Mouse (Mus musculus) ES-E14 (cell line): Measurements from ENCODE around the gene Polr2c. TPM values are rescaled to one million over a fixed set of nuclear protein-coding genes. Genes with fewer than 3 reads are reported as not detected.

Source experiments
- DNase-seq: peaks from one replicate; pipeline ENCODE4 v3.0.0-alpha.2; 2013; ENCODE audit warnings: low read depth, low spot score
- H3K27ac ChIP-seq: 2 replicates; pipeline ENCODE4 v1.5.1; 2012; ENCODE audit warnings: low read depth, mild to moderate bottlenecking, low read length, moderate library complexity, mixed read lengths; ENCODE audit not compliant: poor library complexity, insufficient read depth, severe bottlenecking
- H3K36me3 ChIP-seq: 2 replicates; pipeline ENCODE4 v1.6.1; 2012; ENCODE audit warnings: mild to moderate bottlenecking, low read length, moderate library complexity, mixed read lengths; ENCODE audit not compliant: control insufficient read depth, poor library complexity, insufficient read depth, severe bottlenecking
- H3K4me1 ChIP-seq, 2 experiments: fragments of 150-350 bp in 1 of 2; sonication (generic) in 1 of 2; 2 replicates each; pipeline ENCODE4 v1.6.1; 2012; ENCODE audit warnings: low read length in 2 of 2, mild to moderate bottlenecking in 1 of 2, mixed read lengths in 1 of 2; ENCODE audit not compliant: control insufficient read depth in 2 of 2, insufficient read depth in 2 of 2, poor library complexity in 1 of 2
- H3K4me3 ChIP-seq, 2 experiments: fragments of 150-350 bp in 1 of 2; sonication (generic) in 1 of 2; 2 replicates each; pipeline ENCODE4 v1.5.1; 2012; ENCODE audit warnings: low read length in 2 of 2, low read depth in 1 of 2, mild to moderate bottlenecking in 1 of 2, mixed read lengths in 1 of 2; ENCODE audit not compliant: insufficient read depth in 1 of 2, poor library complexity in 1 of 2, severe bottlenecking in 1 of 2
- H3K9ac ChIP-seq: 2 replicates; pipeline ENCODE4 v1.6.1; 2012; ENCODE audit warnings: low read depth, mild to moderate bottlenecking, low read length, mixed read lengths; ENCODE audit not compliant: poor library complexity, insufficient read depth, severe bottlenecking
- H3K9me3 ChIP-seq: fragments of 150-350 bp; sonication (generic); 2 replicates; pipeline ENCODE4 v1.6.1; 2012; ENCODE audit warnings: low read depth, mild to moderate bottlenecking, low read length; ENCODE audit not compliant: control insufficient read depth, insufficient read depth
- CHD2 ChIP-seq: IDR thresholded peaks from 2 replicates; pipeline ENCODE4 v1.6.1; 2014; ENCODE audit warnings: mild to moderate bottlenecking, low read depth, low read length, inconsistent platforms
- HCFC1 ChIP-seq: IDR thresholded peaks from 2 replicates; pipeline ENCODE4 v1.6.1; 2012; ENCODE audit warnings: low read length, inconsistent platforms, borderline replicate concordance; ENCODE audit not compliant: insufficient read depth
- MAFK ChIP-seq: IDR thresholded peaks from 2 replicates; pipeline ENCODE4 v1.6.1; 2014; ENCODE audit warnings: mild to moderate bottlenecking, low read depth, low read length, inconsistent platforms; ENCODE audit not compliant: insufficient read depth
- ZC3H11A ChIP-seq: IDR thresholded peaks from 2 replicates; pipeline ENCODE4 v1.6.1; 2012; ENCODE audit warnings: low read depth, mild to moderate bottlenecking, inconsistent platforms, low read length, borderline replicate concordance
- ZNF384 ChIP-seq: IDR thresholded peaks from 2 replicates; pipeline ENCODE4 v1.6.1; 2012; ENCODE audit warnings: low read depth, low read length, inconsistent platforms
- in situ Hi-C, 2 experiments: fragments of 600-800 bp; cut with MboI; formaldehyde crosslinking; loops; one replicate each; pipeline ENCODE4 v1.15.1; 2025; ENCODE audit warnings: low sequenced_read_pairs in 2 of 2, inconsistent platforms in 1 of 2; ENCODE audit not compliant: unreplicated experiment in 2 of 2
- total RNA-seq: library from RNA; depleted of rRNA; stranded (reverse); fragments of 300-350 nt; gene quantifications from 2 replicates; pipeline ENCODE4 v1.2.3, GENCODE M21; 2012

Gene Polr2c
- total RNA-seq, 1 experiment = 119 TPM

DNA sequence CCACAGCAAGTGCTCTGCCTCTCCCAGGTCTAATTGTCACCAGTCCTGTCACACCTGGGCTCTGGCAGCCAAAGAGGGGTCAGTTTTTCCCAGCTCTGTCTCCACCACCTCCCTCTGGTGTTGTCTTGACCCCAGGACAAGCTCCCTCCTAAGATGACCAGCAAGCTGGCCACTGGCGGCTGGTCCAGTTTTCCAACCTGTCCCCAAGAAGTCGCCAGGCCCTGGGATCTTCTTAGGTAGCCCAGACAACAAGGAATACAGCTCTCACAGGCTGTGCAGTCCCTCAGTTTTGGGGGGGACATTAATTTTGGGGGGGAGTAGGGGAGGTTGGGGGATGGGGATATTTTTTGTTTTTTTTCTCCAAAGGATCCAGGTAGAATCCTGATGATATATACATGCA is 15.3 kb downstream of the Polr2c start:
- no peak for DNase-seq
- TF ChIP-seq MAFK = no peak
- peaks cover 5 to 20% of the 10 kb centered on the region in 2 experiments; a peak in 2 of 4 replicates for H3K4me1 ChIP-seq
- H3K9ac ChIP-seq = no peak overlapping the region
- H3K36me3 ChIP-seq = no peaks in the 10 kb centered on the region
- no peaks in the 10 kb centered on the region for H3K9me3 ChIP-seq
- H3K4me3 ChIP-seq = no peak overlapping the region
- no peak overlapping the region for H3K27ac ChIP-seq
- in situ Hi-C loops = no loop called here

DNA sequence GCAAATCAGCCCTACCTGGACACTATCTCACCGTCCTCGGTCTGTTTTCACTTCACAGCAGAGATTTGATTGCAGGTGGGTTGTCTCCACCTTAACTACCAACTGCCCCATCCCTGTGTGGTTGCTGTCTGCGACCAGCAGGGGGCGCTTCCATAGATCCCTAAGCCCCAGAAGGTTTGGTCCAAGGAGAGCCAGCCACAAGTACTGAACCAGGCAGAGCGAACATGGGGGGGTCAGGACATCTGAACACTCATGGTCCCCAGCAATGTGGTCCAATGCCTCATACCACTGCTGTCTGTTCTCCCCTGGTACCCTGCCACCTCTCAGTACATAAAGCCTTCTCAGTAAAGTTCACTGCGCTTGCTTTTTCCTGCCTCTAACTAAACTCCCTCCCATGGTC is 17.1 kb downstream of the Polr2c start:
- in situ Hi-C loops = no loop called here

DNA sequence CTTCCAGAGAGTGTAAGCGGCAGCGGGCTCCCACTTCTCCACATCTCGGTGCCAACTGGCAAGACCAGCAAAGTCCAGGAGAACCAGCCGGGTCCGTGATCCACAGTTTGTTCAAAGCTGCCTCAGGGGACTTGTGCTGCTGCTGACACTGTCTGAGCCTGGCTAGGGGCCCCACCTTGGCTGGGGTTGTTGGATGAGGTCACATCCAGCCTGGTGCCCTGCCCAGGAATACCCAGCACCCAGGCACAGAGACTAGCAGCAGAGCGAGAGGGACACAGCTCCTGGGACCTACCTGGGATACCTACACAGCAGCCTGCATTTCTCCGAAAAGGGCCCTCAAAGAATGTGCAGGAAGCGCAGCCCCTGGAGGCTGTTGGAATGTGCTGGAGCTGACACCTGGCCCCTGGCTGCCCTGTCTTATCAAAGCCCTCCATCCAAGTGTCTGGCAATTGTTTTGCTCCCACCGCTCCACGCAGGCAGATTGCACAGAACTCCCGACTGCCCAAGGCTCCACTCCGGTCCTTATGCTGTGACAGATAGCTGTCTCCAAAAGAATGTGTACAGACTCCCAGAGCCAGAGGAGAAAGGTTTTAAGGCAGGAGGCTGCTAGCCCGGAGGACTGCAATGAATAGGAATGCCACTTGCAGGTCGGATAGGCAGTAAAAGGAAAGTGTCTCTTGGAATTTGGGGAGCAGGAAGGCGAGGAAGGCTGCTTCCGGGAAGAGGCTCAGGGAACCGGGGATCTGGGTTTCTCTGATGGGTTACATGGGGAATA is 18.0 kb downstream of the Polr2c start:
- in situ Hi-C loops = no loop called here
- H3K27ac ChIP-seq = no peak overlapping the region
- DNase-seq = no peak

More for the DNA sequence above, 17.1 kb downstream of the Polr2c start:
- Histone ChIP-seq H3K4me3 (no peak overlapping the region), H3K9me3 (no peaks in the 10 kb centered on the region), H3K9ac (no peak overlapping the region), H3K27ac (no peak overlapping the region), H3K36me3 (no peaks in the 10 kb centered on the region), H3K4me1 (peaks cover 5 to 20% of the 10 kb centered on the region in 2 experiments; a peak in 2 of 4 replicates)
- 0 out of 2 replicates have a peak, but pooled peaks have one; percentile 12 for TF ChIP-seq ZC3H11A
- no peak for TF ChIP-seq CHD2
- no peak for TF ChIP-seq ZNF384
- TF ChIP-seq HCFC1 = no peak
- no peak for TF ChIP-seq MAFK
- peak; percentile 70 for DNase-seq

DNA sequence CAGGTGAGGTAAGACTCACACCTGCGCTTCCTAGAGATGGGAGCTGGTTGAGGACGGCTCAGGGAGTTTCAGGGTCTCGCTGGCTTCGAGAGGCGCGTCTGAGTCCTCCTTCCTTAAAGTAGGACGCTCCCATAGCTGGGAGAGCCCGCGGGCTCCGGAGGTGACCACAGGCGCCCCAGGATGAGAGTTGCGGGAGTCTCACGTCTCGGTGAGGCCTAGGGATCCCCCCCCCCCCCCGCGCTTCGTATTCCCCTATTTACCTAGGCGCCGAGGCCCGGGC is 18.6 kb downstream of the Polr2c start:
- TF ChIP-seq ZC3H11A (no peak), HCFC1 (no peak), CHD2 (no peak)
- H3K9me3 ChIP-seq = no peaks in the 10 kb centered on the region
- H3K4me3 ChIP-seq = peak overlapping the region; percentile 64 to 78
- H3K36me3 ChIP-seq = no peaks in the 10 kb centered on the region
- in situ Hi-C loops = no loop called here
- H3K9ac ChIP-seq = peak overlapping the region; percentile 39; the same call in 1 of the 2 replicates
- H3K27ac ChIP-seq = no peak overlapping the region
- DNase-seq = no peak
- peaks cover 5 to 15% of the 10 kb centered on the region in 2 experiments; a peak in 2 of 4 replicates for H3K4me1 ChIP-seq

More for the DNA sequence above, 18.0 kb downstream of the Polr2c start:
- Histone ChIP-seq H3K4me3 (peak overlapping the region; percentile 64 to 78), H3K4me1 (peaks cover 5 to 20% of the 10 kb centered on the region in 2 experiments; a peak in 2 of 4 replicates), H3K9me3 (no peaks in the 10 kb centered on the region), H3K9ac (peak overlapping the region; percentile 39; the same call in 1 of the 2 replicates), H3K36me3 (no peaks in the 10 kb centered on the region)
- no peak for TF ChIP-seq MAFK
- TF ChIP-seq ZC3H11A = no peak
- no peak for TF ChIP-seq ZNF384
- TF ChIP-seq CHD2 = no peak
- no peak for TF ChIP-seq HCFC1

DNA sequence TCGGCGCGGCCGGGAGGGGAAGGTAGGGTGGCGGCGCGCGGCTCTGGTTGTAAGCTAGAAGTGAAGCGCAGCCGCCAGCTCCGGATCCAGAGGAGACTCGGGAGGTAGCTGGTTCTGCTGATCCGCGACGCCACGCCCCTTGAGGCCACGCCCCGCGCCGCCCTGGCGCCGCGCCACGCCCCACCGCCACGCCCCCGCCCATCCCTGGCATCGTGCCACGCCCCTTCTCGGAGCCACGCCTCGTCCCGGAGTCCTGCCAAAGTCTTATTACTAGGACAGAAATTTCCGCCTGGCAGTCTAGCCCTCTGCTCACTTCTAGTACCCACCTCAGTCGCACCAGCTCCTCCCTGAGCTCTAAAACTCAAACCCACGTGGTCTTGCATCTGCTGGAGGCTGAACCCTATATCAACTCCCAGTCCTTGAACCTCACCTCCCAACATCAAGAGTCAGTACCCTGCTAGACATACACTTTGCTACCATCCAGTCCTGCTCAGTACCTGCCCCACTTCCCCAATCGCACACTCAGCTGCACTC is 19.0 kb downstream of the Polr2c start, which contains the start of gene Dok4:
Gene Dok4, minus strand, starts transcription at position 134 of the 534 bp plus-strand sequence.
- DNase-seq = no peak

More for the DNA sequence above, 19.0 kb downstream of the Polr2c start, which contains the start of gene Dok4:
- Histone ChIP-seq H3K4me3 (peak within 1 kb of the TSS; percentile 64 to 78), H3K36me3 (no peaks in the 10 kb centered on the region), H3K4me1 (peaks cover 5 to 13% of the 10 kb centered on the region in 2 experiments; a peak in 2 of 4 replicates), H3K9me3 (no peaks in the 10 kb centered on the region), H3K9ac (peak within 1 kb of the TSS; percentile 39; the same call in 1 of the 2 replicates), H3K27ac (no peak within 1 kb of the TSS)
- in situ Hi-C loops = no loop called here
- TF ChIP-seq ZNF384 = no peak
- TF ChIP-seq MAFK = no peak
- no peak for TF ChIP-seq ZC3H11A
- TF ChIP-seq CHD2 = no peak
- no peak for TF ChIP-seq HCFC1
